Mouse (Mus musculus): ENCODE results near the gene Mroh2b.

The Mroh2b gene

DNA sequence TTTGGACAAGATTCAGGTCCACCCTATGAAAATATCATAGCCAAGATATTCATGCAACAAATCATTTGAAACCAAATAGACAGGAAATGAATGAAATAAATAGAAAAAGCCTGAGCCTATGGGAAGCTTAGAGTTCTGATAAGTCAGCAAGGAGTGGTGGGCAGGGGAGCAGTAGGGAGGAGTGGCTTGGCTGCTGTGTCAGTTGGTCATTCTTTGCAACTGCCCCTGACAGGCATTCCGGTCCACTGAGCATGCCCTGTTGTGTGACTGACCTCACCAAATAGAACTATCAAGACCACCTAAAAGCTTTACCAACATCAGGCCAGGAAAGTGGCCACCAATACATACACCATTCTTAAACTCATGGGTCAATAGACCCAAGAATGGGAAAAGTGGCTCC is at the start of gene Mroh2b:
TSS of gene Mroh2b (plus strand) at position 301 of the 400 bp plus-strand sequence.
- DNase-seq: no peak

DNA sequence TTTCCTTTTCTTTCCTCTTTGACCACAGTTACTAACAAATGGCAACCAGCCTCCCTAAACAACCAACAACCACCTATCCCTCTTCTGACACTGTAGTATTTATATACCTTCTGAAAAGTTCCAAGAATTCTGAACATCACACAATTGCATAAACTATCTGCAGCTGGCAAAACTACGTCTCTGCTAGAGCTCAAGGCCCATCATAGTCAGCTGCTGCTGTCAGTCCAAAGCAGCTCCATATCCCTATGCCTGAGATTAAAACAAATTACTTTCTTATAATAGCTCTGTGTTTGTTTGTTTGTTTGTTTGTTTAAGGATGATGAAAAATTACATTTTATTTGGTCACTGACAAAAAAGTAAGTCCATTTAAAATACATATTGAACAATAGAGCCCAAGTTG is 48.5 kb upstream of the Mroh2b start:
- DNase-seq: no peak

DNA sequence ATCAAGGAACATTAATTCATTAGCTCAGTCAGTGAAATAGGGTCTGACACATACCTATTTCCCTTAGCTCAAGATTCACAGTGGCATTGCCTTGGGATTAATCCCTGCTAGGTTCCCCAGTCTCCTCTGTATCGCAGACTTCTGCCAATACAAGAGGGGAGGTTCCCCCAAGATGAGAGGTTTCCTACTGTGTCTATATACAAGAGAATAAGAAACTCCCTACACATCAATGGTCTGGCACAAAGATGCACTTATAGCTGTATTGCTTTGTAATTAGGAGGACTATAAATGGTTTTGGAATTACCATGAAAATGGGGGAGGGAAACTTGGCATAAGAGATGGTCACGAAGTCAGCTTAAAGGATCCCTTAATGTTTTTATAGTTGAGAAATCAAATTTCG is 3.6 kb upstream of the Mroh2b start:
- DNase-seq: no peak

DNA sequence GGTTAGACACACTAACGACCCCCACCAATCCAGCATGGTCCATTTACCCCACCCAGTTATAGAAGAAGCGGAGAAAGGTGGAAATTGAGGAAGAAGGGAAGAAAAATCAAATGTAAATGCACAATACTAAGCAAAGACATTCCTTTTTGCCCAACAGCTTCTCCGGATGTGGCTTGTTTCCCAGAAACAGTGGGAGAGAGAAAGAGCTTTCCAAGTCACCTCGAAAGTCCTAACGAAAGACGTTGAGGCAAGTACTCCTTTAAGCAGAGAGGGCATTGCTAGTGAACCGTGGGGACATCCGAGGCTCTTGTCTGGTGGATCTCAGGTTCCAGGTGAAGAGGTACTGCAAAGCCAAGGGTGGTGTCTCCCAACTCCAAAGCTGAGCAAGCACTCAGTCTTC is 36.2 kb downstream of the Mroh2b start:
- DNase-seq: no peak

DNA sequence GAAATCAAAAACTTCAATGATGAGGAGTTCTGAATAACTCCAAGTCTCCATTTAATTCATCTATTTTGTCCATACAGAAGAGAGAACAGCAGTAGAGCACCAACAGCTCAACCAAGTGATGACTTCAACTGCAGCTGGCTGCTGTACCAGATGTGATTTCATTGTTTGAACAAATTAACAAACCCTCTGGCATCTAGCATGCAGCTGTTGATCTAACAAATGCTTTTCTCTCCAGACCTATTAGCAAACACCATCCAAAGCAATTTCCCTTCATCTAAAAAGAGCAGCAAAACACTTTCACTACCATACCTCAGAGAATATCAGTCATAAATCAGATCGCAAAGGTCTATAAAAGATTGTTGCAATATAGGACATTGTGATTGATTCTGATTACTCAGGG is 74.8 kb downstream of the Mroh2b start:
- DNase-seq: no peak

DNA sequence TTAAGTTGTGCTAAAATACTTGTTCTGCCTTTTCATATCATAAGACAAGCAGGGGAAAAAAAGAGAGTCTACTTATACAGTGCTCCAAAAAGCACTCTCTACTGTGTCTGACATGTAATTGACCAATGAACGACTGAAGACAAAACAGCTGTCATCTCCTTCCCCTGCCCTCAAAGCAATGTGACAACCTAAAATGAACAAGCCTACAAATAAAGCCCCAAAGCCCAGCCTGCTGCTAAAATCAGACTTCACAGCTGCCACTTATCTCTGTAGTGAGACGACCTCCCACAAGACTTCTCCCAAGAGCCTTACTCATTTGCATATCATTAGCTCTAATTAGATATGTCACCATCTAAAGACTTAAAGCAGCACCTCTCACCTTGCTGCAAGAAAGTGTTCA is 104.4 kb downstream of the Mroh2b start:
- DNase-seq: no peak

DNA sequence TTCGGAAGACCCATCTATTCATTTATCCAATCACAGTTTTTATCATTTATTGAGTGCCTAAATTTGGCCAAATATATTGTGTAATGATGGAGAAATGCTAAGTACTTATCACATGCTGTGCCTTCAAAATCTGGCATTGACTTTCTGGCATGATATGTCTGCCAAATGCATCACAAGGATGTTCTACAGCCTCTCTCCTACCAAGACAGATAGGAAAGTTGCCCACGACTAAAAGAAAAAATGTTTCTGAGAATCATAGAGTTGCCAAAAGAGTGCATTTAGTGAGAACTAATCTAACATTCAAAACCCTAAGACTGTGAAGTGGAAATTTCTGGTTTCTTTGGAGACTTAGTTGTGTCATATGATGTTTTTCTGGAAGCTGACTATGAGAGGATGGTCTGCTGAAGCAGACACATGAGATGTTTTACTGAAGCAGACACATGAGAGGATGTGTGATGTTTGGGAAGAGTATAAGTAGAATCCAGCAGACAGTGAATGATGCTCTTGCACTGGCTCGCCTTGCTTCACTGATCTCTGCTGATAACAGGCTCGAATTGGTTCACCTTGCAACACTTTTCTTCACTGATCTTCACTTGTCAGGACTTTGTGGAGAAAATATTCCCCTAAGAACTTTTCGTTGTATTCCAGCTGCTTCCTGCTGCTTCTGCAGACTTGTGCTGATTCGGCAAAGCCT is 105.1 kb downstream of the Mroh2b start:
- DNase-seq: no peak

DNA sequence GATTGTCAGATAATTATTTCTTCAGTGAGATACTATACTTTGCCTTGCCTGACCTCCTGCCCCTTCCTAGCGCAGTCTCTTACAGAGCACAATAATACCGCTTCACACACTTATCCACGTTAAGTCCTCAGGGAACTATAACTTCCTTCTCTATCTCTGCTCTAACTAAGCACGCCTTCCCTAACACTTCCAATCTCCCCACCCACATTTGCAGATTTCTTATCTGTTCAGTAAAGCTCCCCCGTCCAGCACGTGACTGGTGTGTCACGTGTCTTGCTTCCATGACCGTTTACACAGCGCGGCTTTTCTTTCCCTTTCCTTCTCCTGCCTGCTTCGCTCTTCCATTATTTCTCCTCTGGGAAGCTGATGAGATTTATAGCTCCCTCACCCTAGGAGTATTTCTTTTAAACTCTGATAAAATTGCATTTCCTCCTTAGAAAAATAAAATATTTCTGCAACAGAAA is 111.1 kb downstream of the Mroh2b start:
- DNase-seq: no peak
